Mouse (Mus musculus) neural tube, embryonic 13.5 days (tissue): ENCODE data around the gene Gng7. TPM values are rescaled to one million over a fixed set of nuclear protein-coding genes. Genes with fewer than 3 reads are reported as not detected.
"Not testable (repeated sequence)": the region's sequence is repeated elsewhere in the genome, so short reads cannot be mapped to it uniquely, and the experiment has no call there.

ENCODE experiments used
- ATAC-seq: fragments of 200-750 bp; cut with Nextera tagmentation; 2 replicates; pipeline ENCODE4 v1.8.0; 2017; ENCODE audit warnings: low read depth, mild to moderate bottlenecking, moderate TSS enrichment, moderate library complexity
- H3K27ac ChIP-seq: fragments of 300-500 bp; sonication (generic); replicated peaks from 2 replicates; pipeline ENCODE4 v1.5.1; 2015; ENCODE audit warnings: moderate library complexity, mild to moderate bottlenecking, inconsistent platforms
- H3K27me3 ChIP-seq: fragments of 300-500 bp; sonication (generic); 2 replicates; pipeline ENCODE4 v1.6.1; 2015; ENCODE audit warnings: mild to moderate bottlenecking, inconsistent platforms
- H3K36me3 ChIP-seq: fragments of 300-500 bp; sonication (generic); 2 replicates; pipeline ENCODE4 v1.6.1; 2015; ENCODE audit warnings: mild to moderate bottlenecking, inconsistent platforms
- H3K4me1 ChIP-seq: fragments of 300-500 bp; sonication (generic); replicated peaks from 2 replicates; pipeline ENCODE4 v1.6.1; 2015; ENCODE audit warnings: inconsistent platforms
- H3K4me2 ChIP-seq: fragments of 300-500 bp; sonication (generic); 2 replicates; pipeline ENCODE4 v1.6.1; 2015; ENCODE audit warnings: inconsistent platforms, mild to moderate bottlenecking, moderate library complexity
- H3K4me3 ChIP-seq: fragments of 300-500 bp; sonication (generic); 2 replicates; pipeline ENCODE4 v1.5.1; 2015; ENCODE audit warnings: mild to moderate bottlenecking, inconsistent platforms
- H3K9ac ChIP-seq: fragments of 300-500 bp; sonication (generic); 2 replicates; pipeline ENCODE4 v1.6.1; 2015; ENCODE audit warnings: moderate library complexity, mild to moderate bottlenecking, inconsistent platforms
- H3K9me3 ChIP-seq: fragments of 300-500 bp; sonication (generic); 2 replicates; pipeline ENCODE4 v1.6.1; 2016; ENCODE audit warnings: inconsistent platforms
- WGBS: fragments of 180-500 bp; shearing (Covaris S2); methylation state at CpG from one replicate; pipeline ENCODE4 v1.1.7; 2015; 5-methylcytosine and 5-hydroxymethylcytosine counted together
- polyA plus RNA-seq: library from polyadenylated mRNA; unstranded; fragments of >200 nt; fragmentation: Nextera tagmentation; extraction: Ambion mirVana; gene quantifications from 2 replicates; pipeline ENCODE4 v1.2.1, GENCODE M21; 2015

Gene Gng7
- polyA plus RNA-seq, 1 experiment from 2014 or later, result 17.4 TPM

GRCm38 (mm10) chr10:80990406-80990805 lies 24.3 kb downstream of the Gng7 start:
- no peak overlapping the region for H3K27ac ChIP-seq
- no peaks in the 10 kb centered on the region for H3K9me3 ChIP-seq
- WGBS, result 68% methylated on average over 7 of the region's 7 CpGs
- no peak overlapping the region for H3K9ac ChIP-seq
- no peak overlapping the region for H3K4me2 ChIP-seq
- ATAC-seq, result no peak
- no peak overlapping the region for H3K4me3 ChIP-seq
- H3K27me3 ChIP-seq, result peaks cover 55% of the 10 kb centered on the region
- H3K36me3 ChIP-seq, result no peaks in the 10 kb centered on the region
- H3K4me1 ChIP-seq, result peaks cover 9% of the 10 kb centered on the region

GRCm38 (mm10) chr10:80989854-80990253 lies 24.9 kb downstream of the Gng7 start:
- not testable (repeated sequence) for H3K36me3 ChIP-seq, H3K4me2 ChIP-seq, H3K9me3 ChIP-seq, H3K9ac ChIP-seq, H3K4me3 ChIP-seq, H3K27ac ChIP-seq, ATAC-seq
- peaks cover 58% of the 10 kb centered on the region for H3K27me3 ChIP-seq
- WGBS, result 57% methylated on average over 4 of the region's 4 CpGs
- peaks cover 12% of the 10 kb centered on the region for H3K4me1 ChIP-seq

GRCm38 (mm10) chr10:80989446-80989845 lies 25.3 kb downstream of the Gng7 start:
- Histone ChIP-seq H3K4me2 (no peak overlapping the region), H3K4me3 (no peak overlapping the region), H3K27me3 (peaks cover 58% of the 10 kb centered on the region), H3K36me3 (no peaks in the 10 kb centered on the region), H3K4me1 (peaks cover 12% of the 10 kb centered on the region), H3K9ac (no peak overlapping the region), H3K27ac (no peak overlapping the region), H3K9me3 (no peaks in the 10 kb centered on the region)
- no peak for ATAC-seq
- 69% methylated on average over 6 of the region's 6 CpGs for WGBS

DNA sequence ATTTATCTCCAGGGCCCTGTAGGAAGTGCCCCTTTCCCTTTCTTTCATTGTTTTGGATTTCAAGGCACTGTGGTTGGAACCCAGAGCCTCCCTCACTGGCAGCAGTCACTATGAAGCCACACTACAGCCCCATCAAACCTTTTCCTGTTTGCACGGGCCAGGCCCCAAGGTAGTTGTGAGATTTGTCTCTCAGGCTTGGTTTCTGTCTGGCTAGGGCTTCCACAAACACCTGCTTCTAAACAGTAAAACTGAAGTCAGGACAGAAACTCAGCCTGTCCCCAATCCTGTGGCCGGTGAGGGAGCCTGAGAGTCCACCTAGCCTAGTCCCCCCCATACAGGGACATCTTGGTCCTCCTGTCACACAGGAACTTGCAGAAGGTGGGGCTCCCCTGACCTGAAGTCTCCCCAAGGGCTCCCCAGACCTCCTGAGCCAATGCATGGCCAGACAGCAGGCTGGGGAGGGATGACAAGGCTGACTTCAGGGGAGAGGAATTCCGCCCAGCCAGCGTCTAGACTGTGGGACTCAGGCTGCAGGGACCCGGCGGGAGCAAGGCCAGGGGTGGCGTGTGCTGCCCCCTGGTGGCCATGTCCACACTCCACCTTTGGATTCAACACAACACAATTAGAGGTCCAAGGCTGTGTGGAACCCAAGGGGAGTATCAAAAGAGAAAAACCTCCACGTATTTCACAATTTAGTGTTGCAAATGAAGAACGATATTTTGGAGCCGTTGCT lies 26.9 kb downstream of the Gng7 start:
- Histone ChIP-seq H3K4me1 (peaks cover 12% of the 10 kb centered on the region), H3K4me3 (no peak overlapping the region), H3K4me2 (no peak overlapping the region), H3K36me3 (no peaks in the 10 kb centered on the region), H3K9me3 (no peaks in the 10 kb centered on the region), H3K9ac (no peak overlapping the region), H3K27ac (no peak overlapping the region), H3K27me3 (peaks cover 56% of the 10 kb centered on the region)
- ATAC-seq, result peak; percentile 83
- WGBS, result 16% methylated on average over 10 of the region's 10 CpGs

DNA sequence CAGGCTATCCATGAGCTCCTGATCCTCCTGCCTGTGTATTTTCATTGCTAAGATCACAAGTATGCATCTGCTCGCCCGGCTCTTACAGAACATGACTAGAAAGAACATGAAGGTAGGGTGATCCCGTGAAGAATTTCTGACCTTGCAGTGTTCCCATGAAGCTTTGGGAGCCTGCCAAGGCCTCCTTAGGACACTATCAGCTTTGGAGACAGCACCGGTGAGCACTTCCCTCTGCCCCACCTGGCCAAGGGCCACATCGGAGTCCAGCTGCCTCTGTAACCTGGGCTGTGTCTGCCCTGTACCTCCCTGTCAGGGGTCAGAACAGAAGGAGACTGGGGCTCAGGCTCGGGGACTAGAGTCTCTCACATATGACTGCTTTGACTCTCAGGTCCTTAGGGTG lies 28.0 kb downstream of the Gng7 start:
- Histone ChIP-seq H3K27ac (no peak overlapping the region), H3K4me2 (no peak overlapping the region), H3K4me1 (peaks cover 12% of the 10 kb centered on the region), H3K4me3 (no peak overlapping the region), H3K9ac (no peak overlapping the region), H3K36me3 (no peaks in the 10 kb centered on the region), H3K9me3 (no peaks in the 10 kb centered on the region), H3K27me3 (peaks cover 52% of the 10 kb centered on the region)
- no peak for ATAC-seq
- 70% methylated on average over 6 of the region's 6 CpGs for WGBS

DNA sequence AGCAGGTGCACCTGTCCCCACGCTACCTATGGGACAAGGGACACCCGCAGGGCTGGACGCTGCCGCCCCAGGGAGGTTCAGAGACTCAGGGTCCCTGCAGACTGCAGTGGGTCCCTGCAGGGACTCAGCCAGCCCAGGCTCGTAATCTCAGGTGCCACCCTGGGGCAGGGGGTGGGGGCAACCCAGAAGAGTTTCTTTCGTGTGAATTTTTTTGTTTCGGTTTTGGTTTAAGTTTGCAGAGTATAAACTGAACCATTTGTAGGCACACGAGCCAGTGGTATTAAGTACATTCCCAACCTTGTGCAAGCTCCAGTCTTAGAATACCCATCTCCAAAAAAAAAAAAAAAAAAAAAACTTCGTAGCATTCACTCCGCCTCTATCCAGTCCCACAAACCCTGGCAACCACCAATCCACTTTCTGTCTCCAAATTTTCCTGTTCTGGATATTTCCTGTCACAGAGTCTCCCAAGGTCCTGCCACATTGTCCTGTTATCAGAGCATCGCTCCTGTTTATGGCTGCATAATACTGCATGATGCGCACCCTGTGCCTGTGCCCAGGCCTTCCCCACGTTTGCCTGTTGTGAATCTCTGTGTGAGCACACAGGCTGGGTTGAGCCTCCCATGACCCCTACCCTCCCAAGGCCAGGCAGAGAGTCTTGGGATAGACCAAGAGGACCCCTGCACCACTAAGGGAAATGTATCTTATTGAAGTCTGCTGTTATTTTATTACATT lies 28.6 kb downstream of the Gng7 start:
- peak overlapping the region; percentile 55; the same call in 1 of the 2 replicates for H3K9ac ChIP-seq
- H3K4me1 ChIP-seq, result peaks cover 12% of the 10 kb centered on the region
- peak overlapping the region; percentile 36 for H3K4me2 ChIP-seq
- H3K27me3 ChIP-seq, result peaks cover 52% of the 10 kb centered on the region
- peak overlapping the region; percentile 20 for H3K4me3 ChIP-seq
- no peaks in the 10 kb centered on the region for H3K36me3 ChIP-seq
- H3K27ac ChIP-seq, result no peak overlapping the region
- 36% methylated on average over 13 of the region's 13 CpGs for WGBS
- ATAC-seq, result no peak
- no peaks in the 10 kb centered on the region for H3K9me3 ChIP-seq

DNA sequence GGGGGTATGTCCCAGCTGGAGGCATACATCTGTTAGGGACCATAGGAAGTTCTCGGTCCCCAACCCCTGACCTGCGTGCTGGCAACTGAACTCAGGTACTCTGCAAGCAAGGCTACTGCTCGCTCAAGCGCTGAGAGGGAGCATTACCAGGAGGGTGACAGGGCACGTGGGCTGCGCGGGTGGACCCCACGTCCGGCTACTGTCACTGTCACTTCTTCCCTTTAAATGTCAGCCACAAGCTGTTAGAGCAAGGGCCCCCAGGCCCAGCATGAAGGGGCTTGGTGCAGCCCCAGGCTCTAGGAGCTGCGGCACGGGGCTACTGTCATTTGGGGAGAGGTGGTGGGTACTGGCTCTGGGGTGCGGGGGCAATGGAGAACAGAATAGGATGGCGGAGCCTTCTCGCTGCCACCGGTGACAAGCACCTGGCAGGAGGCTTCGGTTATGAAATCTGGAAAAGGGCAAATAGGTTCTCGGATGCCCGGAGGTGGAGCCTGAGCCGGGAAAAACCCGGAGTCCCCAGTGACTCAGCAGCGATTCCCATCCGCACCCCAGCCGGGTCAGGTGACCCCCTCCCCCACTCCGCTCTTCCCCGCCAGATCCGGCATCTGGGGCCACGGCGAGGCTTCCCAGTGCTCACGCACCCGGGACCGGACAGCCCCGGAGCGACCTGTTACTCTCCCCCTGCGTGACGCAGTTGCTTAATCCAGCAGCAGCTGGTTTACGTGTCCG lies 29.3 kb downstream of the Gng7 start:
- Histone ChIP-seq H3K9me3 (no peaks in the 10 kb centered on the region), H3K27me3 (peaks cover 52% of the 10 kb centered on the region), H3K4me1 (peaks cover 12% of the 10 kb centered on the region), H3K27ac (no peak overlapping the region), H3K36me3 (no peaks in the 10 kb centered on the region), H3K9ac (peak overlapping the region; percentile 55; the same call in 1 of the 2 replicates), H3K4me2 (peak overlapping the region; percentile 36), H3K4me3 (peak overlapping the region; percentile 20)
- 11% methylated on average over 37 of the region's 37 CpGs for WGBS
- no peak for ATAC-seq

DNA sequence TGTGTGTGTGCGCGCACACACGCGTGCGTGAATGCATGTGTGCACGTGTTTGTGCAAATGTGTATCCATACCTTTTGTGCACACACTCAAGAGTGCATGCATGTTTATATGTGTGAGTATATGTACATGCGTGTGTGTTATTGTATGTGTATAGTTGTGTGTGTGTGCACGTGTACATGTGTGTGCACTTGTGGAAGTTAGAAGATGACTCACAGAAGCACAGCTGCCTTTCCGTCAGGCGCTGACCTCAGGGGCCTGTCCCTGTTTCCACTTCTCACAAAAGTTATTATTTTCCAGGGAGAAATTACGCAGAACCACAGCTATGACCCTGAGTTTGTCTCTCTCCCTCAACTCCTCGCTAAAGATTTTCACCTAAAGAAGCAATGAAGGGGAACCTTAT lies 30.5 kb downstream of the Gng7 start:
- H3K4me2 ChIP-seq, result no peak overlapping the region
- H3K4me1 ChIP-seq, result peaks cover 12% of the 10 kb centered on the region
- WGBS, result 88% methylated on average over 12 of the region's 12 CpGs
- no peak overlapping the region for H3K9ac ChIP-seq
- H3K27me3 ChIP-seq, result peaks cover 47% of the 10 kb centered on the region
- H3K9me3 ChIP-seq, result no peaks in the 10 kb centered on the region
- H3K4me3 ChIP-seq, result no peak overlapping the region
- H3K36me3 ChIP-seq, result no peaks in the 10 kb centered on the region
- H3K27ac ChIP-seq, result no peak overlapping the region
- ATAC-seq, result no peak

GRCm38 (mm10) chr10:80982381-80982780 lies 32.4 kb downstream of the Gng7 start:
- ATAC-seq, result no peak

DNA sequence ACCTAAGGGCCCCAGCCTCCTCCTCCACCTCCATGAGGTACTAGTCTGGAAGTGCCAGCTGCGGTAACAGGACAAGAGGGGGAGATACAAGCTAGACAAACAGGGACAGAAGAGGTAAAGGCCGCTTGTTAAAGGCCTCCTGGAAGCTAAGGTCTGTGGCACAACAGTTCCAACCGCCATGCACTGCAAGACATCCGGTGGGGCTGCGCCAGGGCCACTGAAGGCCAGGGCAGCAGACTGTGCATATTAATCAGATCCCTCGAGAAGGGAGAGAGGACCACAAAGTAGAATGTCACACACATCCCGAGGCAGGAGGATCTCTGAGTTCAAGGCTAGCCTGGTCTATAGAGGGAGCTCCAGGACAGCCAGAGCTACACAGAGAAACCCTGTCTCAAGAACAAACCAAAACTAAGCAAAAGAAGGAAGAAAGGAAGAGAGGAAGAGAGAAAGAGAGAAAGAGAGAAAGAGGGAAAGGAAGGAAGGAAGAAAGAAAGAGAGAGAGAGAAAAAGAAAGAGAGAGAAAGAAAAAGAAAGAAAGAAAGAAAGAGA lies 33.1 kb downstream of the Gng7 start:
- Histone ChIP-seq H3K4me1 (peaks cover 9% of the 10 kb centered on the region), H3K36me3 (no peaks in the 10 kb centered on the region), H3K27ac (no peak overlapping the region), H3K27me3 (peaks cover 31% of the 10 kb centered on the region), H3K4me3 (no peak overlapping the region), H3K9ac (no peak overlapping the region), H3K4me2 (no peak overlapping the region), H3K9me3 (no peaks in the 10 kb centered on the region)
- ATAC-seq, result no peak
- WGBS, result 59% methylated on average over 7 of the region's 7 CpGs

More at GRCm38 (mm10) chr10:80982381-80982780, 32.4 kb downstream of the Gng7 start:
- Histone ChIP-seq H3K4me2 (no peak overlapping the region), H3K9ac (no peak overlapping the region), H3K27ac (no peak overlapping the region), H3K9me3 (no peaks in the 10 kb centered on the region), H3K4me3 (no peak overlapping the region), H3K4me1 (peaks cover 9% of the 10 kb centered on the region), H3K27me3 (peaks cover 38% of the 10 kb centered on the region), H3K36me3 (no peaks in the 10 kb centered on the region)
- 59% methylated on average over 4 of the region's 4 CpGs for WGBS

DNA sequence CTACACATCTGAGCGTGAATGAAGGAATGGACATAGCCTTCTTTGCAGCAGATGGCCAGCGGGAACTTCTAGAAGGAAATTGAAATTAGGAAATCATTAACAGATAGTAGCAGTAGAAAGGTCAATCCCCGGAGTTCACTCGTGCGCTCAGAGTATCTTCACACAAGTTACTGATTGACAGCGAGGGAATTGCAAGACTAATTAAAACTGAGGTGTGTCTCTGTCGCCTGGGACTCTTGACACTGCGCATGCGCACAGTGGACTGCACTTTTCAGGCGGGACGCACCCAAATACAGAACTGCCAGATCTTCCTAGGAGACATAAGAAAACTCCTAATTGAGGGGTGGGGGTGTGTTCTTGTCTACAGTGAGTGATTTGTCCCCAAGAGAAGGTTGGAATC lies 39.3 kb downstream of the Gng7 start:
- Histone ChIP-seq H3K9ac (no peak overlapping the region), H3K4me3 (no peak overlapping the region), H3K36me3 (no peaks in the 10 kb centered on the region), H3K9me3 (no peaks in the 10 kb centered on the region), H3K4me1 (peaks cover 14% of the 10 kb centered on the region), H3K27ac (no peak overlapping the region), H3K4me2 (no peak overlapping the region), H3K27me3 (0 out of 2 replicates have a peak, but pooled peaks cover 4% of the 10 kb centered on the region)
- WGBS, result 87% methylated on average over 11 of the region's 11 CpGs
- ATAC-seq, result no peak

GRCm38 (mm10) chr10:80973722-80974121 lies 41.0 kb downstream of the Gng7 start:
- H3K4me3 ChIP-seq, result no peak overlapping the region
- WGBS, result 77% methylated on average over 1 of the region's 1 CpGs
- H3K36me3 ChIP-seq, result no peaks in the 10 kb centered on the region
- no peaks in the 10 kb centered on the region for H3K9me3 ChIP-seq
- H3K27me3 ChIP-seq, result 0 out of 2 replicates have a peak, but pooled peaks cover 4% of the 10 kb centered on the region
- no peak overlapping the region; the same call in 1 of the 2 replicates for H3K27ac ChIP-seq
- ATAC-seq, result no peak
- no peak overlapping the region for H3K9ac ChIP-seq
- H3K4me2 ChIP-seq, result no peak overlapping the region
- peaks cover 14% of the 10 kb centered on the region for H3K4me1 ChIP-seq
